Mouse (Mus musculus): ENCODE measurements around the gene Tmtc4. TPM values are rescaled to one million over a fixed set of nuclear protein-coding genes. Genes with fewer than 3 reads are reported as not detected.

The Tmtc4 gene
- polyA plus RNA-seq, 1 experiment: not detected

DNA sequence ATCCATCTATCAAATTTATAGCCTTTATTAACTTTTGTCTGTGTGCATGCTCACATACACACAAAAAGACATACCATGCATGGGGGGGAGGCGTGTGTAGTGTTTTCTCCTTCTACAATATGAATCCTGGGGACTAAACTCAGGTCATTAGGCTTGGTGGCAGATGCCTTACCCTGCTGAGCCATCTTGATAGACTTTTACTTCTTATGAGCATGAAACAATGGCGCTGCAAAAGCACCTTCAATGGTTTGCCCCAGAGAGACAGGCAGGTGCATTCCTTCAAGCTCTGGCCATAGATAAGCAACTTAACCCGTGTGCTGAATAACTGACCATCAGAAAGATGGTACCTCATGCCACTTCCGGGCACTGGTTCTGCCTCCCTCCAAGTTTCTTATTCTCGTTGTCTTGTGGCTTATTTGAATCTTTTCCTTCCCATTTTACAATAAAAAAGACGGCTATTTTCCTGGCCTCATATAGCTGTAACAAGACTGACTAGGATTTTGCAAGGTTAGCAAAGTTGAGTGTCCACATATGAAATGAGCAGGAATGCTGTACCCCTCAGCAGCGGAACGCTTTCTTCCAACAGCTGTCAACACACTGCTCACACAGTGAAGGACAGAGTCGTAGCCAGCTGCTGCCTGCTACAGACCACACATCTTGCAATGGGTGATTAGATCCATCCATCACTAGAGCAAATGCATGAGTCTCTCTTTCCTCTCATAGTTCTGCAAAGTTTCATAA lies 6.6 kb downstream of the Tmtc4 start:
- Histone ChIP-seq H3K4me1 (peaks cover 12% of the 10 kb centered on the region), H3K36me3 (replicated peaks; ENCODE audit: low read length) (no peaks in the 10 kb centered on the region), H3K9me3 (no peaks in the 10 kb centered on the region), H3K27me3 (replicated peaks) (peaks cover 20% of the 10 kb centered on the region), H3K4me3 (replicated peaks) (no peak overlapping the region)
- TF ChIP-seq FLI1 (IDR thresholded peaks at IDR 0.05; ENCODE audit: low read length) (no peak), GATA1 (IDR thresholded peaks at IDR 0.05; ENCODE audit: borderline replicate concordance, low read length) (no peak)

DNA sequence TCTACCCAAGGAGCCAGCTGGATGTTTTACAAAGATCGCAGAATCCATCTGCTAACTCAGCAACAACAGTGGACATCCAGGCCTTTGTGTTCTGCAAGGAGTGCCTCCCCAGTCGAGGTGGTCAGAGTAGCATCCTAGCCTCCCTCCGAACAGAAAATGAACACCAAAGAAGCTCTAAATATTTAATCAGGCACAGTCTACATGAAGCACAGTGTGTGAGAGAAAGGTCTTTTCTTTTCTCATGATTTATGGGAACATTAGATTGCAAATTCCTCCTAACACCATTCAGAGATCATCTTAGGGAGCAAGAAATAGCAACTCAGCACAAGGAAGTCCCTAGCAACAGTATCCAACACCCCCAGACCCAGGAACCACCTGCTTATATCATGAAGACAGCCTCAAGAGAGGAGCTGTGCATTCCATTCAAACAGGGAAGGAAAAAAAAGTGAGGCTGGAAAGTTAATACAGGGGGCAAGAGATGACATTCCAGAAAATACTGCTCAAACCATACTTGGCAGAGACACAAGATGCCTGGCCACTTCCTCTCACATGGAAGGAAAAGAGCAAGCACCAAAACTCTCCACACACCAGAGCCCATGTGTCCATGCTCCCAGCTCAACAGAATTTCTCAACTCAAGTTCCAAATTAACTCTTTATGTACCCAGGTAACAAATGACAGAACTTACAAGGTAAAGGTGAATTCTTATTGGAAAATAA lies 8.8 kb downstream of the Tmtc4 start:
- Histone ChIP-seq H3K9me3 (no peaks in the 10 kb centered on the region), H3K4me3 (replicated peaks) (no peak overlapping the region), H3K4me1 (peaks cover 7% of the 10 kb centered on the region; the same call in 1 of the 2 replicates), H3K36me3 (replicated peaks; ENCODE audit: low read length) (peaks cover 12% of the 10 kb centered on the region), H3K27me3 (replicated peaks) (peaks cover 2% of the 10 kb centered on the region)
- no peak for TF ChIP-seq FLI1 (IDR thresholded peaks at IDR 0.05; ENCODE audit: low read length)
- no peak for TF ChIP-seq GATA1 (IDR thresholded peaks at IDR 0.05; ENCODE audit: borderline replicate concordance, low read length)

DNA sequence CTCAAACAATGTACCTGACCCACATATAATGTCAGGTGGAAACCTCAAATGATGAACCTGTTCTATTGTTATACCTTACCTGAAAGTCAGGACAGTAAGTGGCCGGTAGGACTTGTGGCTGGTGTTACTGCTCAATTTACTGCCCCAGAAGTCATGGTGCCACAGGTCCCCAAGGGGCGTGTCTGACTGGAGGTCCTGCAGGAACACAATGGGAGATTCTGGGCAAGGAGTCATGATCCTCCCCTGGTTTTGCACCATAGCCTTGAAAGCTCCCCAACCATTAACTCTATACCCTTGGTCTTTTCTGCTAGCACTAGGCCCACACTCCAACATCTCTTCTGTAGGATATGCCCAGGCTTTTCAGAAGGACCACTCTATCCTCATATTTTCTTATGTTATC lies 10.7 kb downstream of the Tmtc4 start:
- no peaks in the 10 kb centered on the region for H3K27me3 ChIP-seq (replicated peaks)
- H3K36me3 ChIP-seq (replicated peaks; ENCODE audit: low read length): peaks cover 12% of the 10 kb centered on the region
- H3K4me3 ChIP-seq (replicated peaks): no peak overlapping the region
- no peaks in the 10 kb centered on the region for H3K9me3 ChIP-seq
- TF ChIP-seq GATA1 (IDR thresholded peaks at IDR 0.05; ENCODE audit: borderline replicate concordance, low read length): no peak
- TF ChIP-seq FLI1 (IDR thresholded peaks at IDR 0.05; ENCODE audit: low read length): no peak
- H3K4me1 ChIP-seq: no peaks in the 10 kb centered on the region

GRCm38 (mm10) chr14:122968049-122968448 lies 15.8 kb downstream of the Tmtc4 start:
- no peak overlapping the region for H3K4me3 ChIP-seq (replicated peaks)
- H3K9me3 ChIP-seq: no peaks in the 10 kb centered on the region
- peaks cover 12% of the 10 kb centered on the region for H3K36me3 ChIP-seq (replicated peaks; ENCODE audit: low read length)
- TF ChIP-seq GATA1 (IDR thresholded peaks at IDR 0.05; ENCODE audit: borderline replicate concordance, low read length): no peak
- no peak for TF ChIP-seq FLI1 (IDR thresholded peaks at IDR 0.05; ENCODE audit: low read length)
- H3K27me3 ChIP-seq (replicated peaks): no peaks in the 10 kb centered on the region
- no peaks in the 10 kb centered on the region for H3K4me1 ChIP-seq

DNA sequence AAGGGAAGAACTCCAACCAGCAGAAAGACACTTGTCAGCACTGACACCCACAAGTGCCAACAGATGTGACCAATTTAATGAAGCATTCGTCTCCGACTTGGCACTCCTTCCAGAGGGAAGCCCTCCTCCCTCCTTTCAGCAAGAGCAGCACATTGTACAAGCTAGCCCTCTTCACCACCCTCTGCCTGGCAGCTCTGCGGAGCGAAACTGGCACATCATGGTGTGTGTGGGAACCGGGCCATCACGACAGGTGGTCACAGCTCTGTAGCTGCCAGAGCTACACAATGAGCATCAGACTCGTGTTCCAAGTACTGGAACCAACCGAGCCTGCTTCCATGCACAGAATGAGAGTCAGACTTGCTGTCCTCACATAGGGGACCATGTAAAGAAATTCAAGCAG lies 25.9 kb downstream of the Tmtc4 start:
- TF ChIP-seq GATA1 (IDR thresholded peaks at IDR 0.05; ENCODE audit: borderline replicate concordance, low read length): no peak
- no peak for TF ChIP-seq FLI1 (IDR thresholded peaks at IDR 0.05; ENCODE audit: low read length)
- no peak overlapping the region for H3K4me3 ChIP-seq (replicated peaks)
- no peaks in the 10 kb centered on the region for H3K36me3 ChIP-seq (replicated peaks; ENCODE audit: low read length)
- no peaks in the 10 kb centered on the region for H3K4me1 ChIP-seq
- no peaks in the 10 kb centered on the region for H3K9me3 ChIP-seq
- H3K27me3 ChIP-seq (replicated peaks): no peaks in the 10 kb centered on the region

GRCm38 (mm10) chr14:122953331-122953730 lies 30.5 kb downstream of the Tmtc4 start:
- no peak overlapping the region for H3K4me3 ChIP-seq (replicated peaks)
- H3K36me3 ChIP-seq (replicated peaks; ENCODE audit: low read length): no peaks in the 10 kb centered on the region
- peaks cover 3% of the 10 kb centered on the region for H3K4me1 ChIP-seq
- no peak for TF ChIP-seq GATA1 (IDR thresholded peaks at IDR 0.05; ENCODE audit: borderline replicate concordance, low read length)
- no peak for TF ChIP-seq FLI1 (IDR thresholded peaks at IDR 0.05; ENCODE audit: low read length)
- H3K9me3 ChIP-seq: no peaks in the 10 kb centered on the region
- no peaks in the 10 kb centered on the region for H3K27me3 ChIP-seq (replicated peaks)

- Histone ChIP-seq H3K9me3 (no peaks in the 10 kb centered on the region), H3K36me3 (replicated peaks; ENCODE audit: low read length) (no peaks in the 10 kb centered on the region), H3K4me1 (peaks cover 3% of the 10 kb centered on the region), H3K27me3 (replicated peaks) (no peaks in the 10 kb centered on the region), H3K4me3 (replicated peaks) (no peak overlapping the region)
- TF ChIP-seq GATA1 (IDR thresholded peaks at IDR 0.05; ENCODE audit: borderline replicate concordance, low read length): no peak
- TF ChIP-seq FLI1 (IDR thresholded peaks at IDR 0.05; ENCODE audit: low read length): no peak
Observed at GRCm38 (mm10) chr14:122952556-122952955, 31.3 kb downstream of the Tmtc4 start.

DNA sequence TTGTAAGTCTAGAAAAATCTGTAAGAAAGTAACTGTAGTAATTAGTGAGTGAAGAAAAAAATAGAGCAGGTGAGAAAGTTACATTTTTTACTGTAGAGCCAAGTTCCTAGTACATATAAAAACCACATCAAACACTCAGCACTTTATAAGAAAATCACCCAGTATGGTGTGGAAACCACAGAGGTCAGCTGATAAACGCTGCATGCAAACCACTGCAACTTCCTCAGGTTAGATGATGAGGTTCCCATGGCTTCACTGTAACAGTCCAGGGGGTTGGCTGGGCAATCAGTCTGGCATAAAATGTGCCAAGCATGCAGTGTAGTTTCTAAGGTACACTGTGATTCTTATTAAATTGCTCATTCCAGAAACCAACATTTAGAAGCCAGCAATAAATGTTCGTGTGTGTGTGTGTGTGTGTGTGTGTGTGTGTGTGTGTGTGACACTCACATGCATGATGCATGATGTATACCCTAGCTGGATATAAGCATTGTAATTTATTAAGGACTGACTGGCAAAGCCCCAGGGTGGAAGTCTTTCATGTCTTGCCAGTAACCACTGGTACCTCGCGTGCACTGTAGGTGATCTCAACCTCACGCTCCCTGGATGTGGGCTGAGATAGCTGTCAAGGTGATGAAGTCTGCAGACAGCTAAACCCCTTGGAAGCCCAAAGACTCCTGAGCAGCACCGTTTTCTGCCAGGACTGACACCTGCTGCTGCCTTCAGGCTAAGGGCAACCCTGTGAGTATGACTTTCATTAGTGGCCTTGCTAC lies 32.0 kb downstream of the Tmtc4 start:
- Histone ChIP-seq H3K9me3 (no peaks in the 10 kb centered on the region), H3K4me1 (peaks cover 3% of the 10 kb centered on the region), H3K4me3 (replicated peaks) (no peak overlapping the region), H3K27me3 (replicated peaks) (no peaks in the 10 kb centered on the region), H3K36me3 (replicated peaks; ENCODE audit: low read length) (no peaks in the 10 kb centered on the region)
- no peak for TF ChIP-seq GATA1 (IDR thresholded peaks at IDR 0.05; ENCODE audit: borderline replicate concordance, low read length)
- TF ChIP-seq FLI1 (IDR thresholded peaks at IDR 0.05; ENCODE audit: low read length): no peak

DNA sequence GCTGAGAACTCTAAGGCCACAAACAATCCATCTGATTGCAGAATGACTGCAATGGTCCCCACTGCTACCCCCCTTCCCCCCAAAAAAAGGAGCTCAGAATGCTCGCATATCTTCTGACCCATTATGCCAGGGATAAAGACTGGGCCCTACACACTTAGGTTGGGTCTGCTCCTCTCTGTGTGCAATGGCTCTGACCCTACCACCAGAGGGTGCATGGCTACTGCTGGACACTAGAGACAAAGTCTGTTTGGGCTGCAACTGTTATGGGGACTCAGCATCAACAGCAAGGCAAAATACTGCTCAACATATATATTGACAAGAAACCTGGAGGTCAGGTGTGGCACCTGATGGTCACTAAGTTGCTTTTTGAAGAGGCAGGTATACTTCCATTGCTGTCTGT lies 32.9 kb downstream of the Tmtc4 start:
- Histone ChIP-seq H3K4me3 (replicated peaks) (no peak overlapping the region), H3K27me3 (replicated peaks) (no peaks in the 10 kb centered on the region), H3K9me3 (no peaks in the 10 kb centered on the region), H3K4me1 (peaks cover 3% of the 10 kb centered on the region), H3K36me3 (replicated peaks; ENCODE audit: low read length) (no peaks in the 10 kb centered on the region)
- TF ChIP-seq FLI1 (IDR thresholded peaks at IDR 0.05; ENCODE audit: low read length) (no peak), GATA1 (IDR thresholded peaks at IDR 0.05; ENCODE audit: borderline replicate concordance, low read length) (no peak)

DNA sequence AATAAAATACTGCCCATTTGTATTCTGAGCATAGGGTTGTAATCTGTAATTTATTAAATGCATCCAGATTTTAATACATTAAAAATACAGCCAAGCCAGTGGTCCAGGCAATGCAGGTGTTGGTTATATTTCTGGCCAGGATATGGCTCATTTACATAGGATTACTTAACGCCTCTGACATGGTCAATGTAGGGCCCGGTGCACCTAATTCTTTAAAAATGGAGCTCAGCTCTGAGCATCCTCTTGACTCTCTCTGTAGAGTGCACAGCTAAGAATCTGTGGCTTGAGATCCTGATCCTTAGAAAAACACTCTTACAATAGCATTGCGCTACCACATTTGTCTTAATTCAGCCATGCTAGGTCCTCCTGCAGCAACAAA lies 40.4 kb downstream of the Tmtc4 start:
- Histone ChIP-seq H3K36me3 (replicated peaks; ENCODE audit: low read length) (peaks cover 3% of the 10 kb centered on the region), H3K4me1 (no peaks in the 10 kb centered on the region), H3K27me3 (replicated peaks) (no peaks in the 10 kb centered on the region), H3K9me3 (no peaks in the 10 kb centered on the region), H3K4me3 (replicated peaks) (no peak overlapping the region)
- no peak for TF ChIP-seq FLI1 (IDR thresholded peaks at IDR 0.05; ENCODE audit: low read length)
- TF ChIP-seq GATA1 (IDR thresholded peaks at IDR 0.05; ENCODE audit: borderline replicate concordance, low read length): no peak
